Mouse (Mus musculus): ENCODE measurements around the gene Gm5580. TPM values are rescaled to one million over a fixed set of nuclear protein-coding genes. Genes with fewer than 3 reads are reported as not detected.

Gm5580 gene
- polyA plus RNA-seq (2014; fragmentation: Illumina TruSeq; extraction: RNeasy Lipid Tissue Mini Kit (QIAGEN cat#74804); ENCODE audit: low replicate concordance), result not detected

DNA sequence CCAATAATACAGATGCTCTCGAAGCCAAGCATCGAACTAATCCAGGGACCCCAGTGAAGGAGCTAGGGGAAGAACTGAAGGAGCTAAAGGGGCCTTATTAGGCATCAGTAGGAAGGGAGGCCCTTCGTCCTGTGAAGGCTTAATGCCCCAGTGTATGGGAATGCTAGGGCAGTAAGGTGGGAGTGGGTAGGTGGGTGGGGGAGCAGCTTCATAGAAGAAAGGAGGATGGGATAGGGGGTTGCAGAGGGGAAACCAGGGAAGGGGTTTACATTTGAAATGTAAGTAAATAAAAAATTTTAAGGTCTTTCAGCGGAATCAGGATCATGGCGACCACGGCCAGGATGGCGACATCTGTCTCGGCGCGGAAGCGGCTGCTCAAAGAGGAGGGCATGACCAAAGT lies at the start of gene Gm5580:
TSS of gene Gm5580 (plus strand) at position 301 of the 400 bp plus-strand sequence.

DNA sequence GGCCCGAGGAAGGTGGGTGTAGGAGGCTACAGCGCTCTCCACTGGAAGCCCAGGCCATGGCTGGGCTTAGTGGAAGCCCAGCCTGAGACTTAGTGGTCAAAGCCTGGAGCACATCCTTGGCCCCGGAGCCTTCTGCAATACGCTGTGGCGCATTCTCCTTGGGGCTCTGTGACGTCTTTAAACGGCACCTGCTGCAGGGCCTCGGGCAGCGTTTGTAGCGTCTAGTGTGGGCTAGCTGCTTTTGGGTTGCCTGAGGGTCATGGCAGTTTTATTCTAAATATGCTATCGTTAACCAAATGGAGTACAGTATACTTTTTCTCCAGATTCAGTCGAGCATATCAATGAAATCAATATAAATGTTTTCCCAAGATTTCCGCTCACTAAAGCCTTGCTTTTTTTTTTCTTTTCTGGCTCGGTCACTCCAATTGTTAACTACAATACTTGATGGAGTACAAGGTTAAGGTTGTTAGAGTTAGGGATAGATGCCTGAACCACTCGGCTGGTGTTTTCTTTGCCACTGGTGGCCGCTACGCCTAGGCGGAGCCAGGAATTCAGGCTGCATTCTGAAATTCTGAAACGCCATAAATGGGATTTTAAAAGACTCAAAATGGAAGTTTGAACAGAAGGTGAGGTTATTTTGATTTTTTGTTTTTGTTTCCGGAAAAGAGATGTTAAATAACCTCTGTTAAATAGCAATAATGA lies 44.5 kb upstream of the Gm5580 start, which contains the start of gene Olfr212:
TSS of gene Olfr212 (plus strand) at position 215 of the 702 bp plus-strand sequence.

DNA sequence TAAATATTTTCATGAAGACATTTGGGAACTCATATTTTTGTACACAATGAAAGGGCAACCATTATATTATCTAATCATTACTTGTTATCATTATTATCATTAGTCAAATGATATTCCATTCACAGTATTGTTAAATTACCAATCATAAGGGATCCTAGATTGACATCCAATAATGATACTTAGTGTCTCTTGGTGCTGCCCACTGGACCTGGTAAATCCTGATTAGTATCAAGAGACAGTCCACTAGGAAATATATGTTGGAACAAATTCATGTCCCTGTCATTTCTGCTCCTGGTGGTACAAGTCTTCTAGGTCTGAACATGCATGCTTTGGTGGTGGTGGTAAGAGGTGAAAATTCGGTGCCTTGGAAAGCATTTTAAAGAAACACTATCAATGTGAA lies 12.8 kb upstream of the Gm5580 start, which contains the start of gene Olfr213:
TSS of gene Olfr213 (plus strand) at position 301 of the 400 bp plus-strand sequence.

DNA sequence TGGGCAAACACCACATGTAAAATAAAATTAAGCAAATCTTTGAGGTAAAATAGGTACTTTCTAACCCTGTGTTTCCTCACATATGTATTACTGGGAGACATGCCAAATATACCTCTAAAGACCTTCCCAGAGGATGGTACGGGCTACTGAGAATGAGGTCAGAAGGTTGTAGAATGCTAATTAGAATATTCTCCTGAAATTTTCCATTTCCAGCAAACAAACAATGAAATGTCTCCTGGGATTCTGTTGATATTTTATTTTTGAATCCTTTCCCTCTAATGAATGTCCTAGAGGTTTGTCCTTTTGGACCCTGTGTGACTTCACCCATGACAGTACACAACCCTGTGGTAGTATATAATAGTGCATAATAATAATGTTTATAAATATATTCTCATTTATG lies 3.0 kb downstream of the Gm5580 start, which contains the start of gene Olfr214:
TSS of gene Olfr214 (plus strand) at position 301 of the 400 bp plus-strand sequence.

DNA sequence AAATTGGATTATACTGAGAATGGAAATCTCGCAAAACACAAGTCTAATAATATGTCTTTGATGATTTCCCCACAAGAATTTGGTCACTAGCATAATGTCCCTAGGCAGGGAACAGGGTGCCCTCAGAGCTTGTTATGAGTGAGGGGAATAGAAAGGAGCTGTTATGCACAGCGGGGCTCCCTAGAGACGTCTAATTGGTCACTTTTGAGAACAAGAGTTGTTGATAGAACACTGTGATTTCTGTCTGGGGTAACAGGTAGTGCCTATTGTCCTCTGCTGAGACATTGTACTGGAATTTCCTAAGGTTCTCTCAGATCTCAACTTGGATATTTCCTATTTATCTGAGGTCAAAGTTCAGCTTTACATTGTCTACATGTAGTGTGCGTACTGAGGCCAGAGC lies 33.2 kb downstream of the Gm5580 start, which contains the start of gene Olfr215:
TSS of gene Olfr215 (minus strand) at position 101 of the 400 bp plus-strand sequence.

Other genes with a start within 250 kb of the Gm5580 start
- gene March8, start 213.1 kb upstream of the Gm5580 start, polyA plus RNA-seq (2014; fragmentation: Illumina TruSeq; extraction: RNeasy Lipid Tissue Mini Kit (QIAGEN cat#74804); ENCODE audit: low replicate concordance), result 197 TPM
- 1.2 TPM for gene Alox5, start 90.0 kb upstream of the Gm5580 start, polyA plus RNA-seq (2014; fragmentation: Illumina TruSeq; extraction: RNeasy Lipid Tissue Mini Kit (QIAGEN cat#74804); ENCODE audit: low replicate concordance)
- gene Olfr211, start 62.0 kb upstream of the Gm5580 start, polyA plus RNA-seq (2014; fragmentation: Illumina TruSeq; extraction: RNeasy Lipid Tissue Mini Kit (QIAGEN cat#74804); ENCODE audit: low replicate concordance), result not detected
- gene Olfr212, start 44.6 kb upstream of the Gm5580 start, polyA plus RNA-seq (2014; fragmentation: Illumina TruSeq; extraction: RNeasy Lipid Tissue Mini Kit (QIAGEN cat#74804); ENCODE audit: low replicate concordance), result not detected
- gene Olfr213, start 12.7 kb upstream of the Gm5580 start, polyA plus RNA-seq (2014; fragmentation: Illumina TruSeq; extraction: RNeasy Lipid Tissue Mini Kit (QIAGEN cat#74804); ENCODE audit: low replicate concordance), result not detected
- not detected for gene Olfr214, start 3.1 kb downstream of the Gm5580 start, polyA plus RNA-seq (2014; fragmentation: Illumina TruSeq; extraction: RNeasy Lipid Tissue Mini Kit (QIAGEN cat#74804); ENCODE audit: low replicate concordance)
- not detected for gene Olfr215, start 33.1 kb downstream of the Gm5580 start, polyA plus RNA-seq (2014; fragmentation: Illumina TruSeq; extraction: RNeasy Lipid Tissue Mini Kit (QIAGEN cat#74804); ENCODE audit: low replicate concordance)
- 49.6 TPM for gene Zfp422, start 77.9 kb downstream of the Gm5580 start, polyA plus RNA-seq (2014; fragmentation: Illumina TruSeq; extraction: RNeasy Lipid Tissue Mini Kit (QIAGEN cat#74804); ENCODE audit: low replicate concordance)
- gene Depp1, start 99.5 kb downstream of the Gm5580 start, polyA plus RNA-seq (2014; fragmentation: Illumina TruSeq; extraction: RNeasy Lipid Tissue Mini Kit (QIAGEN cat#74804); ENCODE audit: low replicate concordance), result not detected
- gene Rassf4, start 122.8 kb downstream of the Gm5580 start, polyA plus RNA-seq (2014; fragmentation: Illumina TruSeq; extraction: RNeasy Lipid Tissue Mini Kit (QIAGEN cat#74804); ENCODE audit: low replicate concordance), result 5.0 TPM
- not detected for gene Tmem72, start 165.8 kb downstream of the Gm5580 start, polyA plus RNA-seq (2014; fragmentation: Illumina TruSeq; extraction: RNeasy Lipid Tissue Mini Kit (QIAGEN cat#74804); ENCODE audit: low replicate concordance)

Data from small intestine, adult 10 weeks (tissue).